17 mouse cellular contexts compared by ENCODE assay signal in genomic region chr4:99725914-99726451, GRCm38 (mm10).
"Had no signal": no experiment of that assay in that cellular context is flagged by ENCODE, and none has a peak within 500 bp of the region (broad histone marks: within the 10 kb centered on the region; RNA-seq: fewer than 3 reads in every experiment).

No protein-coding gene starts in this region.

- H3K27me3 ChIP-seq: kidney, embryonic 15.5 days; limb, embryonic 13.5 days; liver, embryonic 12.5 days; liver, embryonic 15.5 days; megakaryocyte, embryonic 14.5 days had no signal

- DNase-seq: kidney, adult 8-10 months; kidney, postnatal 10 days; layer of hippocampus, adult 9-11 months; layer of hippocampus, postnatal 36 days; liver; lung, adult 18-20 months; midbrain, embryonic 14.5 days; thymus, adult 2 months; thymus, postnatal 14 days; thymus, postnatal 4 days had no signal

- ATAC-seq: liver, embryonic 12.5 days had no signal

- H3K4me3 ChIP-seq: kidney, embryonic 15.5 days; layer of hippocampus, adult 2 months; limb, embryonic 10.5 days; limb, embryonic 13.5 days; liver, embryonic 12.5 days; liver, embryonic 15.5 days; megakaryocyte, embryonic 14.5 days had no signal

- H3K4me1 ChIP-seq: kidney, embryonic 15.5 days; limb, embryonic 10.5 days; limb, embryonic 13.5 days; liver, embryonic 12.5 days; liver, embryonic 15.5 days had no signal

- H3K9me3 ChIP-seq: limb, embryonic 10.5 days had no signal
